Mouse (Mus musculus) kidney, adult 11 months (tissue): ENCODE data around the gene Pls3.
A peak's percentile ranks its signal among the peaks of the same experiment; 100 is the strongest.

Experiments
- DNase-seq: peaks from one replicate; pipeline ENCODE4 v3.0.0; 2022

Pls3 gene

GRCm38 (mm10) chrX:75874332-75875291 lies at the start of gene Pls3:
Gene Pls3 (minus strand): TSS chrX:75875182.
- DNase-seq, result peak; percentile 84

- DNase-seq, result peak; percentile 9
Measured at GRCm38 (mm10) chrX:75895716-75896115, 20.7 kb upstream of the Pls3 start.

DNA sequence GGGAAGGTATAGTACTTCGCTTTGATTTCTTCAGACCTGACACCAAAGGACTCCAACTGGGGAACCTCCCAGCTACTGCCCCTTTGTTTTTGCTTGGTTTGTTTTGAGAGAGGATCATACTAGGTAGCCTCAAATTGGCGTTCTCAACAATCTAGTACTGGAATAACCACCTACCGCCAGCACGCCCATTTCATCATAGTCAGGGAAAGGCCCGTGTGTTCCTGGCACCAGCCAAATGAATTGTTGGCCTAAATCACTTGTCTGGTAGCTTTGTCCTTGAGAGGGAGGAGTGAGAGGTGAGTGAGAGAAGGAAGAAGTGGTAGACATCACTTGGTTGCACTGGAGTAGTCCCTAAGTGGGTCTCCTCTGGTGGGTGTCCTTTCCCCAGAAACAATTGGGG lies 584 bp upstream of the Pls3 start:
- no peak for DNase-seq

GRCm38 (mm10) chrX:75873813-75874212 lies 1.2 kb downstream of the Pls3 start:
- DNase-seq, result peak; percentile 22

DNA sequence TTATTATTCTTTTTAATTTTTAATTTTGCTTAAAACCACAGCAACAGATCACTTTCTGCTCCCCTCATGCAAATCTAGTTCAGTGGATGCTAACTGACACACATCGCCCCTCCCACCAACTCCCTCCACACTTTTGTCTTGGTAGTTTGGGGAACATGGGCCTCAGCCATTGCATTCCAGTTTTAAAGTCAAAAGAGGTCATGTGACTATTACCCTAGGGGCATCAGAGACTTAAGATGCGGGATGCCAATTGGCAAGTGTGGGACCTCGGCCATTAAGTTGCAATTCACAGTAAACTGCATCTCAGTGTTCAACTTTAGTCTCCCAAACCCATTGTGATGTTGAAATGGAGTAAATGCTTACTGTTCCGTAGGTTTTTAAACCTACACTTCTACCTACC lies 1.7 kb downstream of the Pls3 start:
- no peak for DNase-seq

GRCm38 (mm10) chrX:75871855-75872254 lies 3.1 kb downstream of the Pls3 start:
- DNase-seq, result no peak

- DNase-seq, result no peak
Measured at GRCm38 (mm10) chrX:75861715-75862114, 13.3 kb downstream of the Pls3 start.

- no peak for DNase-seq
Measured at GRCm38 (mm10) chrX:75854294-75854693, 20.7 kb downstream of the Pls3 start.

GRCm38 (mm10) chrX:75844290-75844689 lies 30.7 kb downstream of the Pls3 start:
- no peak for DNase-seq

DNA sequence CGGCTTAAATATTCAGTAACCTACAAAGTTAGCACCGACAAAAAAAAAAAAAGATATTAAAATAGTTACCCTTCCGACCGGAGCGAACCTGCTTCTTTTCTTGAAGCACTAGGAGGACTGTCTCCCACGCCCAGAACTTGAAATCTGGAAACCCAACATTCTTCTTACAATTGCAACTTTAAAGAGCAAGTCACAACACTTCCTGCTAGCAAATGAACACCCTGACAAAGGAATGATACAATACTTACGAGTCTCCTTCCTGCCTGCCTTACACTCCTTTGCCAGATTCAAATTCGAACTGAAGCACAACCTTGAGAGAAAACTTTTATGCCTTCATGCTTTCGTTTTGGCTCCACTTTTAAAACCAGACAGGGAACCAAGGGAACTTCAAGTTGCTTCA lies 32.1 kb downstream of the Pls3 start:
- DNase-seq, result no peak

GRCm38 (mm10) chrX:75842120-75842519 lies 32.9 kb downstream of the Pls3 start:
- DNase-seq, result no peak

DNA sequence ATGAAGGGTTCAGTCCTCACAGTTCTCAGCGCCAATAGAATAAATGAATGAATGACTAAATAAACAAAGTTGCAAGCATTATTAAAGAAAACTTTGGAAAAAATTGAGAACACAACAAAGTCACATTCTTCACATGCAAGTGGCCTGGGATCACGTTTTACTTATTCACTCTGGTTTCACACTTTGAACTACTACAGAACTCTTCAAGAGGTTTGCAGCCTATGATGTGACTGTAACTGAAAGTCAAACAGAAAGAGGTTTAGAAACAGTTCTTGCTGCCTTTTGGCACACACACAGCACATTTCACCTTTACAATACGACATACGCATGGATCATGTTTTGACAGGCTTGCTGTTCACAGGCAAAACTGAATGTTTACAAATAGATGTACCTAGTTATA lies 34.7 kb downstream of the Pls3 start:
- DNase-seq, result no peak

DNA sequence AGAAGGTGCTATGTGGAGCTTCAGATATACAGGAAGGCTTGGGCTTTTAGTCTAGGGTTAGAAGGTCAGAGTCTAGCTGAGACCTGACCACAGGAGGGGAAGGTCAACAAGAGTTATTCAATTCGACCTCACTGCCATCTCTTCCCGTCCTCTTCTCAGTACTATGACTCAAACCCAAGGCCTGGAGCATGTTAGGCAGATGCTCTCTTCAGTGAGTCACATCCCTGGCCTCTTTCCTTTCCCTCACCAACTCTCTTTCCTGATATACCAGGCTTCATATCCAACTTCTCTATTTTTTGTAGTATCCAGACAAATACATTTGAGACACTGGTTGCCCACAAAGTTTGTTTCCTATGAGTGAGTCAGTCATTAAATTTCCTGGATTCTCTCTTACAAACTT lies 40.1 kb downstream of the Pls3 start:
- no peak for DNase-seq

DNA sequence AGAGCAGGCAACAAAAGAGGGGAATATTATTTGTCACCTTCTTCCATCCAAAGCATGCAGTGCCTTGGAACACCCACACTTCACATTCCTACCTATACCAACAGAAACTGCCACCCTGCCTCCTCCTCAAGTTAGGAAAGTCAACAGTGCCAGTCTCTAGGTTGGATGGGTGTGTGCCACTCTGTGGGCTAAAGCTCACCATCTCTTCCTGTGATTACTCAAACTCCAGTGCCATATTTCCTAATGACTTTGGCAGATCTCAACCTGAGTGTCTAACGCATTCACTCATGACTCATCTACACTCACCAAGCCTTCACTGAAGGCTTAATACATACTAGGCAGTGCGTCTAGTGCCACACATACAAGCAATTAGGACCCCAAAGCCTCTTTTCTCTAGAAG lies 40.7 kb downstream of the Pls3 start:
- DNase-seq, result no peak

GRCm38 (mm10) chrX:75833006-75833641 lies 41.9 kb downstream of the Pls3 start:
- DNase-seq, result no peak

DNA sequence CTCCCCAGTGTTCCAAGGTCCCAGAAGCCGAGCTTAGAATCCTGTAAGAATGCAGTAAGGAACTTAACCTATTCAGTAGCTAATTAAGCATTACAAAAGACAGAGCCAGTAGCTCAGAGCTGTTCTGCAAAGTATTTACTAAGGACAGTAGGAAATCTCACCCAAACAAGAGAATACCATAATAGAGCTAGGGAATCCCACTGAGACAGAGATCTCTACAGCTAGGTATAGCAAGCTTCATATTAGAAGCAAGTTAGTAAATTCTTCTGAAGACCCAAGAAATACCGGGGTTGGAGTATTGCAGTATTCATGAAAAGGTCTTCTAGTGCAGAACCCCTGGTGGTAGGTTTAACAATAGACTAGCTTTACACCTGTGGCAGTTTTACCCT lies 45.1 kb downstream of the Pls3 start:
- DNase-seq, result no peak

DNA sequence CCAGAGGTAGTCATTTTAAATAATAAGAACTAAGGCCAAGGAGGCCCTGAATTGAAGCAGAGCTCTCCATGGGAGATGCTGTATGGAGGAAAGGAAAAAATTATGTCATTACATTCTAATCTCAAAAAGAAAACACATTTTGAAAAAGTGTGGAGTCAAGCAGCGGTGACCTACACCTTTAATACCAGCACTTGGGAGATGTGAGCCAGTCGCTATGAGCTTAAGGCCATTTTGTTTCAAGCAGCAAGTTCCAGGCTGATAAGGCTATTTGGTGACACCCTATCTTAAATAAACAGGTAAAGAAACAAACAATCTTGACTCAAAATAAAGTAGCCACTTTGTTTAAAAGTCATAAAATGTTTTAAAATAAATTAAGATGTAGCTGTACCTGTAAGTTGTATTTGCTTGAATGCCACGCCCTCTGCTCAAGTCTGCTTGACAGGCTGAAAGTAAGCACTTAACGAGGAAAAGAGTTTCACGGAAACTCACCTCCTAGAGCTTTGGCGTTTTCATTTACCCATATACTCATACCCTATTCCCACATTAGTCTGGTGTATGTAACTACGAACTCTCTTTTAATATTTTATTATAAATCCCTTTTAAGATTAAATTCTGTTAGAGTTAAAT lies 45.6 kb downstream of the Pls3 start:
- no peak for DNase-seq

- DNase-seq, result no peak
Measured at GRCm38 (mm10) chrX:75818647-75819271, 56.2 kb downstream of the Pls3 start.

- DNase-seq, result no peak
Measured at GRCm38 (mm10) chrX:75814958-75815357, 60.0 kb downstream of the Pls3 start.

DNA sequence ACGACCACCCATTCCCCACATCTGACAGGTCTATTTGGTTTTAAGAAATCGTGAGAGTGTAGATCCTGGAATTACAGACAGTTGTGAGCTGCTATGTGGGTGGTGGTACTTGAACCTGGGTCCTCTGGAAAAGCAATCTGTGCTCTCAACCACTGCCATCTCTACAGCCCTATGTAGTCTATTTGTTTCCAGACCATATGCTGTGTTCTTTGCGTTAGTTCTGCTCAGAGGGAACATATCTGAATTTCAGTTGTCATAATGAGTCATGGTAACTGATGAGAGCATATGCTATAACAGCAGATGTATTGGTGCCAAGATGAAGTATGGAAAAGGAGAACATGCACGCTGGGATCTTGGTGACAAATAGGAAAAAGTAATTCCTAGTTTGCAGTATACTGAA lies 60.9 kb downstream of the Pls3 start:
- no peak for DNase-seq

DNA sequence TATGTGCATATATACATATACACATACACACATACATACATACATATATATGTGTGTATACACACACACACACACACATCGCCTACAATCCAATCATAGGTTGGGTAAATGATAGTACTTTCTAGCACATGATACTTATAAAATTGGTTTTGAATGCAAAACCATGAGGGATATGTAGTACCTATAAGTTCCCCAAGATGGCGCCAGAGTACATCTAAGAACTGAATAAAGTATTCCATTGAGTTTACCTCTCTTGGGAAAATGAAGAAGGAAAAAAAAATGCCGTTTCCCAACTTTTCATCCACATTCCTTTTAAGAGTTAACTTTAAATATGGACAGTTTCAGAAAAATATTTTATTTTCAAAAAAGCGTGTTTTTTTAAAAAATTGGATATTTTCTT lies 78.4 kb downstream of the Pls3 start:
- no peak for DNase-seq

- DNase-seq, result no peak
Measured at GRCm38 (mm10) chrX:75779796-75780195, 95.2 kb downstream of the Pls3 start.

DNA sequence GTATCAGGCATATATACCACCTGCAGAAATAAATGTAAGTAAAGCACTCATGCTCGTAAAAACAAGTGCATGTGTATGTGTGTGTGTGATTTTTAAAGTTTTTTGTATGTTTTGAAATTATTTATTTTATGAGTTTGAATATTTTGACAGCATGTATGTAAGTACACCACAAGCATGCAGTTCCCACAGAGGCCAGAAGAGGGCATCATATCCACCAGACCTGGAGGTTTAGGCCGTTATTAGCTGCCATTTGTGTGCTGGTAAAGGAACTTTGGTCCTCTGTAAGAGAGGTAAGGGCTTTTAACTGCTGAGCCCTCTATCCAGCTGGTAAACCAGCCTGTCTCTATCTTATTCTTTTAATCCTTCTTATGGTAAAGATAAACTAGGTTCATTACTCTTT lies 97.5 kb downstream of the Pls3 start:
- no peak for DNase-seq
